Mouse (Mus musculus) common myeloid progenitor, adult 5-6 weeks (primary cell): Measurements from ENCODE around the gene Ttc39d. TPM values are rescaled to one million over a fixed set of nuclear protein-coding genes. Genes with fewer than 3 reads are reported as not detected.
A peak's percentile ranks its signal among the peaks of the same experiment; 100 is the strongest.

Experiments
- ATAC-seq: replicated peaks from 2 replicates; pipeline ENCODE4 v1.8.0; 2016; ENCODE audit warnings: low read depth, mild to moderate bottlenecking, moderate TSS enrichment, inconsistent platforms; ENCODE audit not compliant: poor library complexity, severe bottlenecking
- total RNA-seq: library from RNA; stranded (forward); fragments of 200-1000, 187-1606 nt; gene quantifications from 2 replicates; pipeline ENCODE4 v1.2.3, GENCODE M21; 2017

Gene Ttc39d
- total RNA-seq, 1 experiment from 2014 or later, result not detected

- peak; percentile 36; the same call in 1 of the 2 replicates for ATAC-seq
Measured at GRCm38 (mm10) chr17:80252757-80253525, 45.7 kb downstream of the Ttc39d start.

- no peak for ATAC-seq
Measured at GRCm38 (mm10) chr17:80254421-80254820, 47.2 kb downstream of the Ttc39d start.

GRCm38 (mm10) chr17:80255208-80255607 lies 47.9 kb downstream of the Ttc39d start:
- ATAC-seq, result no peak

GRCm38 (mm10) chr17:80267065-80267464 lies 59.8 kb downstream of the Ttc39d start:
- ATAC-seq, result no peak

Other genes starting within 250 kb of the Ttc39d start
- 49.3 and 53.9 TPM in 2 replicates for gene Hnrnpll, start 145.1 kb upstream of the Ttc39d start, total RNA-seq
- gene Galm, start 80.0 kb upstream of the Ttc39d start, total RNA-seq, result 2.3 and 3.1 TPM in 2 replicates
- 493 and 496 TPM in 2 replicates for gene Srsf7, start 153 bp upstream of the Ttc39d start, total RNA-seq
- 19.0 and 29.5 TPM in 2 replicates for gene Gemin6, start 17.0 kb downstream of the Ttc39d start, total RNA-seq
- 7.2 and 13.0 TPM in 2 replicates for gene Morn2, start 82.7 kb downstream of the Ttc39d start, total RNA-seq
- gene Dhx57, start 83.0 kb downstream of the Ttc39d start, total RNA-seq, result 17.7 and 18.3 TPM in 2 replicates
- not detected in 2 replicates for gene Arhgef33, start 99.9 kb downstream of the Ttc39d start, total RNA-seq
- gene Gm10190, start 166.1 kb downstream of the Ttc39d start, total RNA-seq, result not detected in 2 replicates